Mouse (Mus musculus) MEL (cell line): ENCODE data around the gene Ankfn1.

Source experiments
- CTCF ChIP-seq, 3 experiments: IDR thresholded peaks in 2 of 3; conservative IDR thresholded peaks in 1 of 3; 2 replicates each; pipeline ENCODE4 v1.5.1; 2011 to 2012; ENCODE audit warnings: low read length in 3 of 3, low read depth in 2 of 3, mild to moderate bottlenecking in 2 of 3, improper control_type of control experiment in 1 of 3, inconsistent platforms in 1 of 3, mixed read lengths in 1 of 3, moderate library complexity in 1 of 3; ENCODE audit not compliant: control insufficient read depth in 1 of 3, insufficient read depth in 1 of 3, poor library complexity in 1 of 3, severe bottlenecking in 1 of 3
- EP300 ChIP-seq, 2 experiments: IDR thresholded peaks; 2 replicates each; pipeline ENCODE4 v1.6.1; 2011; ENCODE audit warnings: improper control_type of control experiment in 2 of 2, low read length in 2 of 2, low read depth in 1 of 2, mild to moderate bottlenecking in 1 of 2
- GABPA ChIP-seq: IDR thresholded peaks from 2 replicates; pipeline ENCODE4 v1.6.1; 2012; ENCODE audit warnings: low read depth, mild to moderate bottlenecking, inconsistent platforms, low read length, improper control_type of control experiment, moderate library complexity
- JUND ChIP-seq: IDR thresholded peaks from 2 replicates; pipeline ENCODE4 v1.6.1; 2011; ENCODE audit warnings: low read depth, mild to moderate bottlenecking, improper control_type of control experiment, low read length
- MAFK ChIP-seq: IDR thresholded peaks from 2 replicates; pipeline ENCODE4 v1.6.1; 2011; ENCODE audit warnings: low read depth, mild to moderate bottlenecking, low read length, improper control_type of control experiment, borderline replicate concordance
- MXI1 ChIP-seq: IDR thresholded peaks from 2 replicates; pipeline ENCODE4 v1.6.1; 2011; ENCODE audit warnings: mild to moderate bottlenecking, low read depth, low read length, improper control_type of control experiment
- POLR2A ChIP-seq, 2 experiments: IDR thresholded peaks; 2 replicates each; pipeline ENCODE4 v1.6.1; 2011 to 2012; ENCODE audit warnings: low read length in 2 of 2, mild to moderate bottlenecking in 2 of 2, control low read depth in 1 of 2, improper control_type of control experiment in 1 of 2, low read depth in 1 of 2, moderate library complexity in 1 of 2; ENCODE audit not compliant: control insufficient read depth in 1 of 2, insufficient read depth in 1 of 2, poor library complexity in 1 of 2
- RAD21 ChIP-seq: IDR thresholded peaks from 2 replicates; pipeline ENCODE4 v1.6.1; 2011; ENCODE audit warnings: mild to moderate bottlenecking, low read depth, low read length, improper control_type of control experiment
- USF1 ChIP-seq: IDR thresholded peaks from 2 replicates; pipeline ENCODE4 v1.6.1; 2014; ENCODE audit warnings: low read depth, mild to moderate bottlenecking, inconsistent platforms, low read length, improper control_type of control experiment, moderate library complexity

DNA sequence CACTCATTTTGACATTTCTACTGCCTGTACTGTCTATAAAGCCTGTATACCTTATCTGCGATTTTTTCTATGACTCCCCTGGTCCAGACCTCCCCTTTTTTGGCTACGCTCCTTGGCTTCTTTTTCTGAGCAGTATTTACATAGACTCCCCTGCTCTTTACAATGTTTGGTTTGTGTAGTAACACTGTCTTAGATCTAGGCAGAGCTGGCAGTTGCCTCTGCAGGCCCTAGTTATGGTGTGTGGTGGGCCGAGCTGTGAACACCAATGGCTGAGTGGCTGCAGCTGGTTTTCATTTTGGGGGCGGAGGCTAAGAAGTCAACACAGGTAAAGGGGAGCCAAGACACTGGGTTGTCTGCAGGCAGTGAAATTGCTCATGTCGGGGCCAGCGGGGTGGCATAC is 368.7 kb downstream of the Ankfn1 start:
- TF ChIP-seq MAFK (no peak), USF1 (no peak), CTCF (IDR thresholded peaks at IDR 0.05 in 2 of 3, conservative IDR thresholded peaks at IDR 0.05 in 1 of 3; ENCODE audit: control insufficient read depth in 1 of 3, insufficient read depth in 1 of 3, low read depth in 2 of 3, low read length in 3 of 3, poor library complexity in 1 of 3, severe bottlenecking in 1 of 3) (no peak), JUND (no peak), GABPA (no peak), RAD21 (no peak), EP300 (IDR thresholded peaks at IDR 0.05; ENCODE audit: low read depth in 1 of 2, low read length in 2 of 2) (no peak), POLR2A (IDR thresholded peaks at IDR 0.05; ENCODE audit: control insufficient read depth in 1 of 2, insufficient read depth in 1 of 2, low read depth in 1 of 2, low read length in 2 of 2, poor library complexity in 1 of 2) (no peak), MXI1 (no peak)
